Mouse (Mus musculus): Measurements from ENCODE around the gene Rpp25.

DNA sequence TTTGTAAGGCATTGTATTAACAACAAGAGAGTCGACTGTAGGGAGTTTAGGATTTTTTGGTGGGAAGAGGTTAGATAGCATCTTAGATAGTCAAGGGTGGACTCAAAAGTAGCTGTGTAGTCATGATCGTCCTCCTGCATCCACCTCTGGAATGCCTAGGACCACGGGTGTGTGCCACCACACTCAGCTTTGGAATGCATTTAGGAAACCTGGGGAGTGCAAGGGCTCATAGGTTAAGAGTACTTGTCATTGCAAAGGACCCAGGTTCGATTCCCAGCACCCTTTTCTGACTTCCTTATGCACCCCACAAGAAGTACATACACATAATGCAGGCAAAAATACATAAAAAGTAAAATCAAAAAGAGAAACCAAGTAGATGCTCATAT lies 19.0 kb downstream of the Rpp25 start:
- TF ChIP-seq ZC3H11A (IDR thresholded peaks at IDR 0.05; ENCODE audit: borderline replicate concordance, low read depth, low read length) (no peak), ZNF384 (IDR thresholded peaks at IDR 0.05; ENCODE audit: low read depth, low read length) (no peak), HCFC1 (IDR thresholded peaks at IDR 0.05; ENCODE audit: borderline replicate concordance, insufficient read depth, low read length) (no peak), MAFK (IDR thresholded peaks at IDR 0.05; ENCODE audit: insufficient read depth, low read depth, low read length) (no peak), CHD2 (IDR thresholded peaks at IDR 0.05; ENCODE audit: low read depth, low read length) (no peak)
